Mouse (Mus musculus): ENCODE measurements around the gene Itpkb.

Itpkb gene

DNA sequence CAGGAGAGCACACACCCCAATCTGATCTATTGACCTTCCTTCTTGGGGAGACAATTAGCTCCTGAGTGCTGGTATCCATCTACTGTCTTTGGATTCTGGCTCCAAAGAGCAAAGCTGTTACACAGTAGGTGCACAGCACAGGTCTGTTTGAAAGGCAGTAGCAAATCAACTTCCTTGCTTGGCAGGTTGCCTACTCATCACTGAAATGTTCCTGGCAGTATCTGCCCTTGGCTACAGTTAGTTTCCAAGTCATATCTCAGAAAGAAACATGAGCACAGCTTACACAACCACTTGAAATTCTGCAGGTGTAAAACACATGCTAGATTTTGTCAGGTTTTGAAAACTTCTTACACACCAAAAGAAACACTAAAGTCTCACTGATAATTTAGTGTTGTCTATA is 143.3 kb downstream of the Itpkb start:
- DNase-seq = peak; percentile 42

All from lung, postnatal 36 days (tissue).